Mouse (Mus musculus) cerebellum, adult 9-11 months (tissue): ENCODE data around the gene Mmp19.
A peak's percentile ranks its signal among the peaks of the same experiment; 100 is the strongest.
"Not testable (repeated sequence)": the region's sequence is repeated elsewhere in the genome, so short reads cannot be mapped to it uniquely, and the experiment has no call there.

Experiments used
- DNase-seq: peaks from one replicate; pipeline ENCODE4 v3.0.0; 2022

Gene Mmp19

DNA sequence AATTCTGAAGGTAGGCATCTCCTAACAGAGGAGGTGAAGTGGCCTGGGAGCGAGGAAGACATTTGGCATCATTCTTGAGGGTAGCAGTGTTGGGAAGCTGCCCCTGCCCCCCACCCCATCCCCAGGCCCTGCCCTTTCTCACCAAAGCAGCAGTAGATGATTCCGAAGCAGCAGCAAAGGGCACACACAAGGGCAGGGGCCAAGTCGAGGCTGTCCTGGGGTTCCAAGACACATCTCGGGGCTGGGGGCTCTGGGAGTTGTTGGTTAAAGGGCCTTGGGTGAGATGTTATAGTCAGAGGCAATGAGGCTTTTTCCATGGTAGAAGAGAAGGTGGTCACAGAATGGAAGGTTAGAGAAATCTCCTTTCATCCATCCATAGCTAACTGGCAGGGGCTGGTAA, 12.2 kb downstream of the Mmp19 start:
- no peak for DNase-seq

DNA sequence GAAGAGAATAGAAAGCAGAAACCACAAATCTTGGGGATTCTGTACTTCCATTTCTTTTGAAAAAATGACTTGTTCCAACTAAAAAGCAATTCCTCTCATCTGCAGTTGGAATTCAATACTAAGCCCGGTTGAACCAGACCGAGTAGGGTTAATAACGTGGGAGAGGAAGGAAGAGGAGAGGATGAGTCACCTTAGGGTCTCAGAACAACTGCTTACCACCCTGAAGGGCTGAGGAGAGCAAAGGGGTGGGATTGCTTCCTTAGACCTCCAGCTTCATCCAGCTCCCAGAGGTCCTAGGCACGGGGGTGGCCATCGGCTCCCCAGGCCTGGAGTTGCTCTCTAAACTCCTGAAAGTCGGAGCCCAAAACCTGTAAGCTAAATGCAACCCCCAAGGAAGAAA, 12.7 kb downstream of the Mmp19 start:
- DNase-seq: peak; percentile 30

DNA sequence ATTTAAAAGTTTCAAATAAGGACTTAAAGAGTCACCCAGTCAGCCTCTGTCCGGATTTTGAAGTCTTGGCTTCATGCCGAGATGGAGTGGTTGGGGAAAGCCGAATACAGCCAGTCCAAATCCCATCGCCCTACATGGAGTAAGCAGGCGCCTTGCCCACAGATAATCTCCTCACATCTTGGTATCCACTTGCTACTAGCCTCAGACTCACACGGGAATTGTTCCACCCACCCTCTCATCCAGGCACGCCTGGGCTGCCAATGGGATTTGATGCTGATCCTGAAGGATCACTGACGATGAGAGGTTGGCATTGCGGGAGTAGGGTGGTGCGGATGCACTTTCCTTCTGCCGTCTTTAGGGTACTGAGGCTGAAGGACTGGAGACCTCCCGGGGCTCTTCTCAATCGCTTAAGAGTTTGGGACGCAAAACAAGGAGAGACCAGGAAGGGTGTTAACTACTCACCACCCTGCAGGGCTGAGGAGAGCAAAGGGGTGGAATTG, 13.1 kb downstream of the Mmp19 start, which contains the start of gene Dnajc14:
Dnajc14 (plus strand) TSS at position 292 of the 500 bp plus-strand sequence.
- DNase-seq: peak; percentile 81

DNA sequence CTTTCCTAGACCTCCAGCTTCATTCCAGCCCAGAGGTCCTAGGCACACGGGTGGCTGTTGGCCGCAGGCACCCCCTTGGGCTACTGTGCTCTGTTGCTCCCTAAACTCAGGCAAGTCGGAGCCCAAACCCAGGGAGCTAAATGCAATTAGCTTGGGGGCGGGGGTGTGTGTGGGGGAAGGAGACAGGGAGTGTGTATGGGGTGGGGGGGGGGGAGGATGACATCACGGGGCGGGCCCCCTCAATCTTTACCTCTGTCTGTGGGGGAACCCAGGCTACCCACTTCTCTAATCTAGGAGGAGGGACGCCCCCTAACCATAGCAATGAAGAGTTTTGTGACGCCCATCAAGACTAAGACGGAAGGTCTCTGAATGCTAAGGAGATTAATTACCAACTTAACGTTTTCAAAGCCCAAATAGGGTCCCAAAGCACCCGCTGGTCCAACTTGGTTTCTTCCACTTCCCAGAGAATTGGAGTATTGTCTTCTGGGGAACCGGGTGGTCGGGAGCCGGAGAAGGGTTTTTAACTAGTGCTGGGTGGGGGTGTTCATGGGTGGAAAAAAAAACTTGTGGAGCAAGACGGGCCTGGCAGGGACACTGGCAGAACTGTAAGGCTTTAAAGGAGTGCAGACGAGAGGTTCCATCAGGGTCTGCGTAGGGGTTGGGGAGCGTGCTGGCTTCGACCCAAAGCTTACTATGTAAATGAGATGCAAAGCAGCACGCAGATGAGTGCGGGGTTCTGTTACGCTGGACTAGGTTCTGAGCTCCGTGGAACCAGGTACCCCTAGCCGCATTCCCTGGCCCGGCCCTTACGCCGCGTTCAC, 13.8 kb downstream of the Mmp19 start, which contains the start of gene Tmem198b:
Tmem198b (minus strand) TSS at position 100 of the 821 bp plus-strand sequence.
- peak; percentile 76 for DNase-seq

DNA sequence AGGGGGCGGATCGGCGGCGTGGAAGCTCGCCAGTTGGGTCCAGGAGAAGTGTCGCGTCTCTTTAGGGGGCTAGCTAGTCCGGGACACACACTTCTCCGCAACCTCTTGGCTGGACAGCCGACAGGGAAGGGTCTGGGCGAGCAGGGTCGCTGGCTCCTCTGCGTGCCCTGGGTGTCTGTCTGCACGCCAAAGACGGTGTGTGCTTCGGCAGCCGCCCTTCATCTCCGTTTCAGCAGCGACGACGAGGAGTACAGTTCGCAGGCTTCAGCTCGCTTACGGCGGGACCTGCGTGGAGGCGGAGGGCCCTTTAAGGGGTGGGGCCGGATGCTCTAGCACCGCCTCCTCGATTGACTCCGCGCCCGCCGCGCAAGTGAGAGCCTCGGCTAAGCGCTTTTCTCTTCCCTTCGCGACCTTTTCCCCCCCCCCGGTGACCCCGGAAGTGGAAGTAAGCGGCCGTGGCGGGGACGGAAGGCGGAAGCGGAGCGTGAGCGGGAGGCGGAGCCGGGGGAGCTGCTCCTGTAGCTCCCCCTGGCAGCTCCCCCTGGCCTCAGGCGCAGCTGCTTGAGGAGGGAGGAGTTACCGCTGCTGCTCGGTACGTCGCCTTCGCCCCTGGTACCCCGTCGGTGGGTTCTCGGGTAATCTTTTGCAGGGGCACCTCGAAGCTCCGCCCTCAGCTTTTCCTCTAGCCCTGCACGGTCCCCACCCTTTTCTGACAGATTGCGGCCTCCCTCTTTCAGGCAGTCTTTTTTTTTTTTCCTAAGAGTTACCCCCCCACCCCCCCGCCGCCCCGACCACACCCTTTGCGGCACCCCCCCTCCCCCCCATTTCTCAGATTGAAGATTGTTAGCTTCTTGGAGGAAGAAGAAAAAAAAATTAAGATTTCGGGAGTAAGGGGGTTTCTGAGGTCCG, 14.6 kb downstream of the Mmp19 start:
- peak; percentile 97 for DNase-seq

DNA sequence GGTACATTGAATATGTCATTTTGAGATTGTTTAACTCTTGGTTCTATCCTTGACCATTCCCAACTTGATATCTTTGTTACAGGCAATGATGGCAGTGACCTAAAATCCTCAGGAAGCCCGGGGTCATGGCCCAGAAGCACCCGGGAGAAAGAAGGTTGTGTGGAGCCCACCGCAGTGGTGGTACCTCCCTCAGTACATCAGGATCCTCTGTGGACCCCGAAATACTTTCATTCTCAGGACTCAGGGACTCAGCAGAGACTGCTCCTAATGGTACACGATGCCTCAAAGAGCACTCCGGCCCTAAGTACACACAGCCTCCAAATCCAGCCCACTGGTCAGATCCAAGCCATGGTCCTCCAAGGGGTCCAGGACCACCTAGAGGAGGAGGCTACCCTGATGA, 15.4 kb downstream of the Mmp19 start:
- DNase-seq: no peak

DNA sequence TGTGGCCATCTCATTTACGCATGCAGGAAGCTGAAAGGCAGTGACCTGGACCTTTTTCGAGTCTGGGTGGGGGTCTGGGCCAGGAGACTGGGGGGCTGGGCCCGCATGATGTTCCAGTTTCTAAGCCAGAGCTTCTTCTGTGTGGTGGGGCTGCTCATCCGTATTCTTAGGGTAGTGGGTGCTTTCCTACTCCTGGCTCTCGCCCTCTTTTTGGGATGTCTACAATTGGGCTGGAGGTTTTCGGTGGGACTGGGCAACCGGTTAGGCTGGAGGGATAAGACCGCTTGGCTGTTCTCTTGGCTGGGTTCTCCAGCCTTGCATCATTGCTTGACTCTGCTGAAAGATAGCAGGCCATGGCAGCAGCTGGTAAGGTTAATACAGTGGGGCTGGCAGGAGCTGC, 16.3 kb downstream of the Mmp19 start:
- DNase-seq: peak; percentile 33

DNA sequence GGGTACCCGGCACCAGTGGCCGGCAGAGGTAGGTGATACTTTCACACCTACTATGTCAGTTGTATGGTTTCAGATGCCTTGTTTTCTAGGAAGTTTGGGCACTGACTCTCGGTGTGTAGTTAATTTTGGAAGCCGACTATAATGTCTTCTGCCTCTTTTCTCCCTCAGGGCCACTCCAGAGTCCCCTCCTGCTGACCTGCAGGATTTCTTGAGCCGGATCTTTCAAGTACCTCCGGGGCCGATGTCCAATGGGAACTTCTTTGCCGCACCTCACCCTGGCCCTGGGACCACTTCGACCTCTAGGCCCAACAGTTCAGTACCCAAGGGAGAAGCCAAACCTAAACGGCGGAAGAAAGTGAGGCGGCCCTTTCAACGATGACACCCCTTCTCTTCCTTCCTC, 26.3 kb downstream of the Mmp19 start, which contains the start of gene Sarnp:
Sarnp (plus strand) TSS at position 301 of the 400 bp plus-strand sequence.
- DNase-seq: no peak

DNA sequence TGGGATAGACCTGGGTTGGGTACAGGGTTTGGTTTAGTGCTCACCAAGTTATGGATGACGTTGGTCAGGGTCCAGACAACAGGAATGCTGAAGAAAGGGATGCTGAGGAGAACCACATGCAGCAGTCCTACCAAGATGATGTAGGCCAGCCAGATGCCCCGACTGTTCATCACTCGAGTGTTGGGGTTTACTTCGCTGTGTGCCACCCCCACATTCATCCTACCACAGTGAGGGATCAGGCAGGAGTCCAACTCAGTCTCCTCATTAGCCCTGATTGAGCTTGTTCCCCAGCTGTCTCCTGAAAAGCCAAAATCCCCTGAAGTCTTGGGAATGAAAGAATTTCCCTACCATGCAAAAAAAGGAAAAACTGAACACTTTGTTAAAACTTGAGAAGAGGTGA, 29.5 kb downstream of the Mmp19 start:
- DNase-seq: peak; percentile 33

DNA sequence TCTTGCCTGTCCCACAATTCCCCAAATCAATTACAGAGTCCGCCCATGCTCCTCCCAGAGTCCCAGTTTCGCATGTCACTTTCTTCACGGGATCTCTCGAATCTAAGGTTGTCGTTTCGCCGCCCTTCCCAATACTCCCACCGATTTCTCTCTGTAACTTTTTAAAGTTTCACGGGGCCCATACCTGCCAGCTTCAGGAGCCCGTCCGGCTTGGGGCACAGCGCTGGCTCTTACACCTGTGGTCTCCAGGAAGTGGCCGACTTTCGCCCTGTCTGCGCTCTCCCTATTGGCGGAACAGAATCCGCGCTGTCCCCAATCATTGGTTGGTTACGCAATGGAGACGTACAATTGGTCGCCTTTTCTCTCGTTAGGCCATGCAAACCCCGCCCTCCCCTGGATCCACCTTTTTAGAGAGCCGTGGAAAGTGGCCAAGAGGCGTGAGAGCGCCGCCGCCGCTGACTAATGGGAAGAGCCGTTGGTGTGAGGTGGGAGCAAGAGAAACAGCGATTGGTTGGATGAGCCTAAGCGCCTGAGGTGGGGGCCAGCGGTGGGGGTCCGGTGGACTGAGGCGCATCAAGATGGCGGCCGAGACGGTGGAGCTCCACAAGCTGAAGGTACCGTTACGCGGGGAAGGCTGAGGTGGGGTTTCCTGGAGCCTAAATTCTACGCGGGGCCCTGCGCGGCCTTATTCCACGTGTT, 30.8 kb downstream of the Mmp19 start, which contains the start of gene Ormdl2:
Ormdl2 (minus strand) TSS at position 288 of the 699 bp plus-strand sequence.
- peak; percentile 99 for DNase-seq

DNA sequence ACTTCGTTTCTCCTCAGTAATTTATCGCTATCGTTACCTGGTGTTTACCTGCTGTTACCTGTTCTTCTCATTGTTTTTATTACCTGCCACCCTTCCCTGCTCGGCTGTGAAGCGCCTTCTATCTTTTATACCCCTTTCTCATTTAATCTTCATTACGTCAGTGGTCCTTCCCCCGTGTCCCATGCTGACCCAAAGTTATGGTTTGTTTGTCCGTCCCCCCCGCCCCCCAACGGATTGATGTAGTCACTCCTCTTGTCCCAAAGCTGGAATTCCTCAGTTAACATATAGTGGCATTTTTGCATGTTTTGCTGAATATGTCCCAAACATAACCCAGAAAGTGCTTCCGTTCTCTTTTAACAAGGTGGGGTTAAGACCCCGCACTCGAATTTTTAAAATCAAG, 31.4 kb downstream of the Mmp19 start:
- DNase-seq: no peak

DNA sequence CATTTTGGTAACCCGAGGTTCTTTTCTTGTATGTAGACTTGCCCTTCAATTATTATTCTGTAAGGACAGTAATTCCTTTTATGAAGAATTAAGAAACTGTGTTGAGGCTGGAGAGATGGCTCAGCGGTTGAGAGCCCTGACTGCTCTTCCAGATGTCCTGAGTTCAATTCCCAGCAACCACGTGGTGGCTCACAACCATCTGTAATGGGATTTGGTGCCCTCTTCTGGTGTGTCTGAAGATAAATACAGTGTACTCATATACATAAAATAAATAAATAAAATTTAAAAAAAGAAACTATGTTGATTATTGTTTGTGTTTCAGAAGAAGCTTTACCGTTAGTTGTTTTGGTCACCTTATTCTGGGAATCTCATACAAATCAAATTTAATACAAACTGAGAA, 32.4 kb downstream of the Mmp19 start:
- not testable (repeated sequence) for DNase-seq

DNA sequence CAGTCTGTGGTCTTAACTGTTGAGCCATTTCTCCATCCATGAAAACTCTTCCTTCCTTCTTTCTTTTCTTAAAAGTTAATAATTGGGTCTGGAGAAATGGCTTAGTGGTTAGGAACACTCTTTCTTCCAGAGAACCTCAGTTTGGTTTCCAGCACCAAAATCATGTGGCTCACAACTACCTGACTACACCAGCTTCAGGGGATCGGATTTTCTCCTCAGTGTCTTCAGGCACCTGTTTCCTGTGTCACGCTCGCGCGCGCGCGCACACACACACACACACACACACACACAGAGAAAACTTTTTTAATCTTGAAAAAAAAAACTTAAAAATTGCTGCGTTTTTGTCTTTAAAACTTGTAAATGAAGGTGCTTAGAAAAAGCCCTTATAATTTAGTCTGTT, 33.1 kb downstream of the Mmp19 start:
- DNase-seq: no peak

DNA sequence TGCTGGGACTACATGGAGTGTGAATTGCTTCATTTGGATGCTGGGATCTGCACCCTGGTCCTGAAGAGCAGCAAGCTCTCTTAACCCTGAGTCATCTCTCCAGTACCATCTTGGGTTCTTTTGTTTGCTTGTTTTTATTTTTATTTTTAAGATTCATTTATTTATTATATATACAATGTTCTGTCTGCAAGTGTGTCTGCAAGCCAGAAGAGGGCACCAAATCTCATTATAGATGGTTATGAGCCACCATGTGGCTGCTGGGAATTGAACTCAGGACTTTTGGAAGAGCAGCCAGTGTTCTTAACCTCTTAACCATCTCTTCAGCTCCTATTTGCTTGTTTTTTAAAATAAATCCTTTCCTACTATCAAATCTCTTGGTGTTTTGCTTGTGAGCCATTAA, 46.7 kb downstream of the Mmp19 start:
- DNase-seq: no peak

DNA sequence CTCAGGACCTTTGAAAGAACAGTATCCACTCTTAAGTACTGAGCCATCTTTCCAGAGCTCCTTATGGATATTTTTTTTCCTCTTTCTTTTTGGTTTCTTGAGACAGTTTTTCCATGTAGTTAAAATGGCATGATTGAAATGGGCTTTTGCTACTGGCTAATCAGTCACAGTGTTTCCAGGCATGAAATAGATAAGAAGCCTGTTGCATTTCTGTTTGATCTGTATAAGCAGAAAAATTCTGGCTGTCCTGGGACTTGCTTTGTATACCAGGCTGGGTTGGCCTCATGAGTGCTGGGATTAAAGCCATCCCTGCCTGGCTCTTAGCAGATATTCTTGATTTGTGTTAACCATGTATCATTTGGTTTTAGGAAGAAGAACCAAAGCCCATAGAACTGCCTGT, 48.7 kb downstream of the Mmp19 start:
- DNase-seq: no peak

DNA sequence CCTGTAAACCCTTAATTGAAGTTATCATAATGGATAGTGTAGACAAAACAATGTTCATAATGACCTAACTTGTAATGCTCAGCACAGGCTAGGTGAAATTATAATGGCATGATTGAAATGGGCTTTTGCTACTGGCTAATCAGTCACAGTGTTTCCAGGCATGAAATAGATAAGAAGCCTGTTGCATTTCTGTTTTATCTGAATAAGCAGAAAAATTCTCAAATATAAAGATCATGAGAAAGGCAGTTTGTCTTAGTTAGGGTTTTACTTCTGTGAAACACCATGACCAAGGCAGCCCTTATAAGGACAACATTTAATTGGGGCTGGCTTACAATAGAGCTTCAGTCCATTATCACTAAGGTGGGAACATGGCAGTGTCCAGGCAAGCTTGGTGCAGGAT, 49.9 kb downstream of the Mmp19 start:
- no peak for DNase-seq

DNA sequence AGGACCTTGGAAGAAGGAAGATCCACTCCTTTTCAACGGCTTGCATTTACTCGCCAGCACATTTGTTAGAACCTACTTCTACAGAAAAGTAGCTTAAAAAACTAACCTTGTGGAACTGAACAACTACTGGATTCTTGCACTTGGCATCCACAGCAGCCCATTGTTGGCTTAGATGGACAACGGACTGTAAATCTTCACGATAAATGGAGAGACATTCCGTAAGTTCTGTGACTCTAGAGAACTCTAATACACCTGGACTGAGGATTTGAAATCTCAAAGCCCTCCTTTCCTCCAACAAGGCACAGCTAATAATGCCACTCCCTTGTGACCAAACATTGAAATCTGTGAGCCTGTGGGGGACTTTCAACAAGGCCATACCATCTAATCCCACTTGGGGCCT, 52.5 kb downstream of the Mmp19 start:
- DNase-seq: no peak

DNA sequence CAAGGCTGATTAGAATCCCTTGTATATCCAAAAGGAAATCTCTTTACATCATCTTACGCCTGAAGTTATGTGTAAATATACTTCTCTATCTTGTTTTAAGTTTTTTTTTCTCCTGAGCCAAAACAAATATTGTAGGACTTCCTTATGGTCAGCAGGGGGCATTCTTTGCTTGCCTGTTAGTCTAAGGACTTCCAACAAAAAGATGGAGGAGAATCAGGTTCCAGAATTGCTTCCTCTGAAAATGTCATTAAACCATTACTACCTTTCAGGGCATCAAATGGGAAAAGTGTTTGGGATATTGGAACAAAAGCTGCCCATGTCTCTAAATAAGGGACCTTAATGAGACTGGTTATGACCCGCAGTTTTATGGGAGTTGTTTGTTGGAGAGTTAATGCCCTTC, 54.8 kb downstream of the Mmp19 start:
- DNase-seq: no peak

DNA sequence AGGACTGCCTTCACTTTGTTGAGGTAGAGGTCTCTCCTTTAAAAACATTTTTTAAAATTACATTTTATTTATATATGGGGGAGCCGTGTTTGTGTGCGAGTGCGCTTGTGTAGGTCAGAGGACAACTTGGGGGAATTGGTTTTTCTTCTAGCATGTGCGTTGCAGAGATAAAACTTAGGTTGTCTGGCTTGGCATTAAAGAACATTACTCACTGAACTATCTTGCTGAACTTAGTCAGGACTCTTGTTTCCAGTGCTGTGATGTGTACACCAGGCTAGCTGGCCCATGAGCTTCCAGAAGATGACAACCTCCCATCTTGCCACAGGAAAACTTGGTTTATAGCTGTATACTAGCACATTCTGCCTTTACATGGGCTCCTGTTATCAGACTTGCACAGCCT, 56.0 kb downstream of the Mmp19 start:
- no peak for DNase-seq

DNA sequence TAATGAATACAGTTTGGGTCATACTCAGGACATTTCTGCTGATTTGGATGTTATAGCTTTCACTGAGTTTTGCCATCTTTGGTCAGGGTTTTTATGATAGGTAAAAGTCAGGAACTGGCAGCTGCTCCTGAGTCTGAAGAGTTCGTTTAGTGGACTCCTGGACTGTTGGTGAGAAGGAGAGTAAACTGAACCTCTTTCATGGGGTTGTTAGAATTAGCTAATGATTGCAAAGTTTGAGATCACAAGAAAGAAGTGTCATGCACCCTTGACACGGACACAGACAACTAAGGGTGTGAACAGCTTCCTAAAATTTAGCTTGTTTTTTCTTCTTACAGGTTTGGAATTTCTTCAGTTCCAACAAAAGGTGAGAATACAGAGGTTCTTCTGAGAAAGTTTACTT, 57.7 kb downstream of the Mmp19 start:
- no peak for DNase-seq

DNA sequence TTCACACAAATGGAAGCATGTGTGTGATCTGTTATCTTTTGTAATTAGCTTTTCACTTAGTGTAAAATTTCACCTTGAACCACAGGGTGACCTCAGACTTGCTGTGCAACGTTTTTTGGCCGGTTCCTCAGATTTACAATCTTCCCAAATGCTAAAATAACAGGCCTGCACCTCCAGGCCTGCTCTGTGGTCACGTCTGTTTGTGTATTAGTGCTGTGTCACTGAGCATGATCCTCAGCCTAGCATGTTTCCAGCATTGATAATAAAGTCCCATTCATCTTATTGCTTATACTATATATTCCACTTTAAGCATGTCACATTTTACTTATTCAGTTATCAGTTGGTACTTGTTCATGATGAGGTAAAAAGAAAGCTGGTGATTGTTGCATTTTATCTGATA, 59.6 kb downstream of the Mmp19 start:
- DNase-seq: no peak
